Mouse (Mus musculus) ES-Bruce4 (cell line): ENCODE data around the gene Ch25h.

Experiments
- CTCF ChIP-seq: IDR thresholded peaks from one replicate; pipeline ENCODE4 v1.8.1; 2011; ENCODE audit warnings: low read depth, low read length
- EP300 ChIP-seq: IDR thresholded peaks from 2 replicates; pipeline ENCODE4 v1.6.1; 2011; ENCODE audit warnings: low read depth, low read length; ENCODE audit not compliant: insufficient read depth
- POLR2A ChIP-seq: IDR thresholded peaks from one replicate; pipeline ENCODE4 v1.8.1; 2011; ENCODE audit warnings: low read length; ENCODE audit not compliant: insufficient read depth

GRCm38 (mm10) chr19:34515681-34516080 is 40.7 kb upstream of the Ch25h start:
- TF ChIP-seq EP300, result no peak
- TF ChIP-seq CTCF, result no peak
- no peak for TF ChIP-seq POLR2A
